Mouse (Mus musculus) granulocyte monocyte progenitor cell, adult 5-6 weeks (primary cell): ENCODE data around the gene Tekt1. TPM values are rescaled to one million over a fixed set of nuclear protein-coding genes. Genes with fewer than 3 reads are reported as not detected.

Experiments
- ATAC-seq: replicated peaks from 2 replicates; pipeline ENCODE4 v1.8.0; 2016; ENCODE audit warnings: mild to moderate bottlenecking, moderate TSS enrichment, inconsistent platforms; ENCODE audit not compliant: poor library complexity, severe bottlenecking
- total RNA-seq, 2 experiments: library from RNA; stranded (forward) in 1 of 2; stranded (reverse) in 1 of 2; fragments of 200-712, 200-1000 nt in 1 of 2; fragments of >200 nt in 1 of 2; fragmentation: Nextera tagmentation in 1 of 2; gene quantifications; 2 replicates each; pipeline ENCODE4 v1.2.3; 2014 to 2017

The Tekt1 gene
- total RNA-seq (2014; fragmentation: Nextera tagmentation) = not detected in 2 replicates
- total RNA-seq (2017) = 0.15 TPM in 1 of 2 replicates, not detected in the other

- no peak for ATAC-seq
These were observed at the start of gene Tekt1 for GRCm38 (mm10) chr11:72362347-72362741. Tekt1 (minus strand) TSS chr11:72362442.

DNA sequence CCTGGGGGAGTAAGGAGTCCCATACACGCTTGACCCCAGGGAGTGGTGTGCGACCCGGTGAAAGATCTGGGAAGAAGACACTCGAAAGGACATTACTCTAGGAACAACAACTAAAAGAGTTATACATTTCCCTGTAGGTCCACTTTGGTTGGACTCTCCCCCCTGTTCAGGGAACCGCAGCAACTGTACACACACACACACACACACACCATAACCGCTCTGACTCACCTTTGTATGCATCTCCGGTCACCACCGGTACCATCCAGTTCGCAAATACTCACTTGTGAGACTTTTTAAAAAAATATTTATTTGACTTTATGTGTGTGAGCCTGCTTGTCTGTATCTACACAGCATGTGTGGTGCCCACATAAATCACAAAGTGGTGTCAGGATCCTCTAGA, 49.7 kb upstream of the Tekt1 start:
- ATAC-seq = no peak

GRCm38 (mm10) chr11:72411093-72411921, 49.1 kb upstream of the Tekt1 start, which contains the start of gene Smtnl2:
Smtnl2 (minus strand) TSS chr11:72411713.
- ATAC-seq = peak; percentile 87

- no peak for ATAC-seq
These were observed 48.4 kb upstream of the Tekt1 start for GRCm38 (mm10) chr11:72410521-72411092.

- ATAC-seq = no peak
These were observed 47.6 kb upstream of the Tekt1 start for GRCm38 (mm10) chr11:72409649-72410385.

DNA sequence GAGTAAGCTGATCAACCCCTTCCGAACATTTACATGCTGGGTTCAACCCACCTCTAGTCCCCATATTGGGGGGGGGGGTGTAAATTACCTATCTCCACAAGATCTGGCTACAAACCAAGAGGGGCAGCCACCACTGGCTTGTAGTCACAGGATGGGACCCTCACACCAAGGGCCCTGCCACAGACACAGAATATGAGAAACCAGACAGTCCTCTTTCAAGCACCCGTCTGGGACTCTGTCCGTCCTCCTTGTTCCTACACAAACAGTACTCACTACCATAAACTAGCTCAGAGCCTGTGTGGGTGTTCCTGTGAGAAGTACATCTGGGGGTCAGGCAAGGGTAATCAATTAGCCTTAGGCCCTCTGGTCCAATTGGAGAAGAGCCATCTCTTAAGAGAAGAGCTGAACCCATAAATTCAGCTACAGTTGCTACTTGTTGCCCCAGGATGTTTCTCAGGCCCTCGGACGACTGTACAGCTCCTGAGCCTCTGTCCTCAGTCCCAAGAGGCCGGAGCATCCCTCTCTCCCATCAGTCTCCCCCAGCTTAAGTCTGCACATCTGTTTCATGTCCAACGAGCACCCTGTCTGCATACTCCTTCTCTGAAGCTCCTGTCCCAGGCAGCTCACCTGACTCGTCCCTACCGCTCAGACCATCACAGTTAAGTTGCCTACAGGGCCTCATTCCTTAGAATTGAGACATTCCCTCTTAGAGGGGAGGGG, 46.4 kb upstream of the Tekt1 start:
- no peak for ATAC-seq

DNA sequence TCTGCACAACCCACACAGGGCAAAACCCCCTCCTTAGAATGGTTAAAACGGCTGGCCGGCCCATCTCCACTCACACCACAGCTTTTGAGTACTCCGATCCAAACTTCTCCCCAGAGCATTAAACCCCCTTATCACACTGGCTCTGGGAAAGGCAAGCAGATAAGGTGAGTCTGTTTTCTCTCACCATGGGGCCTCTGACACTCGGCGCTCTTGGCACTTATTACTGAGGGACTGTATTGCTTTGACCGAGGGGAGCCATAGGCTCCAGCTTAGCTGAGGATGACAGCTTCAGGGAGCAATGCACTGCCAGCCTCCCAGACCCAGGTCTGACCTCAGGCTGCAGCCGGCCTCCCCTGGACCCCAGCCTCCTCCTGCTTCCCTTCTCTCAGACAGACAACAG, 45.3 kb upstream of the Tekt1 start:
- no peak for ATAC-seq

GRCm38 (mm10) chr11:72407081-72407480, 44.8 kb upstream of the Tekt1 start:
- no peak for ATAC-seq

GRCm38 (mm10) chr11:72406079-72406675, 43.9 kb upstream of the Tekt1 start:
- ATAC-seq = no peak

DNA sequence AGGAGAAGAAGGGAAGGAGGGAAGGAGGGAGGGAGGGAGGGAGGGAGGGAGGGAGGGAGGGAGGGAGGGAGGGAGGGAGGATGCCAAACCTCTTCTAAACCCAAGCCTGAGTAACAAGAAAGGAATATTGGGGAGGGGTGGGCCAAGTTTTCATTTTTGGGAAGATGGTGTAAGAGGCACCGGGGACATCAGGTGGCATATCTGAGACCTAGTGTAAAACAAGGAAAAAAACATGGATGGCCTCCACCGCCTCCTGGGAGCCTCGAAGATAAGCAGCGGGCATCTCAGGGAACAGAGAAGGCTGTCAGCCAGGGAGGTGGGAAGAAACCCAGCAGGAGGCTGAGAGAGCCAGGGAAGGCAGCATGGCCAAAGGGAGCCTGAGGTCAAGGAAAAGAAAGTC, 43.3 kb upstream of the Tekt1 start:
- ATAC-seq = no peak

- ATAC-seq = no peak
These were observed 40.7 kb upstream of the Tekt1 start for GRCm38 (mm10) chr11:72402969-72403368.

- no peak for ATAC-seq
These were observed 39.8 kb upstream of the Tekt1 start for GRCm38 (mm10) chr11:72402017-72402416.

DNA sequence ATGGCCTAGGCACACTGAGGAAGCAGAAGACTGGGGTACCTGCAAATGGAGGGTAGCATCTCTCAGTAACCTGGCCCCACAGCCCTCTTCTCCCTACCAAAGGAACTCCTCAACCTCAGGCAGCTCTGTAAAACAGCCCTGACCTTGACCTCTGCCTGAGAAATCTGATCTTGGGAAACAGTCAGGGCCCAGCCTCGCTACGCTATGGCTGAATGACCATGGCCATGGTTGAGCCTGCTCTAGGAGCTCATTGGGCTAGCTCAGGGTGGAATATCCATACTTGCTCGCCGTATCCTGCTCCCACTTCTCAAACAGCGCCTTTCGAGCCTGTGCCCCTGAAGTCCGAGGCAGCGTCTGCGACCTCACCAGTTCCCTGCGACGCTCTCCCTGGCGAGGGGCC, 38.8 kb upstream of the Tekt1 start:
- ATAC-seq = no peak

- no peak for ATAC-seq
These were observed 35.7 kb upstream of the Tekt1 start for GRCm38 (mm10) chr11:72397811-72398525.

DNA sequence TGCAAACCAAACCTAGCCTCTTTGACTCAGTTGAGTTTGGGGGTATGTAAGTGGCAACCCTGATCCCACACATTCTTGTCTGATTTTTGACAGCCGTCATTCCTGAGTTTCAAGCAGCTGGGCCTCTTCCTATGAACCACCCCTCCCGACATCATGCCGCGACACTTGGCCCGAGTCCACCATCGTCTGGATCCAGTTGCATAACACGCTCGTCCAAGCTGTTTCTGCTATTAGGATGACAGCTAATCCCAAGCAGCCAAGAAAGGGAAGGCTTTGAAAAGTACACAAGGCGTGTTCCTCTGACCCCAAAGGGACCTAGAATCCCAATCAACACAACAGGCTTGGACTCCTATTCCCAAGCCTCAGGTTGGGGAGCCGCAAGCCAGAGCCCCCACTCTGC, 34.8 kb upstream of the Tekt1 start:
- no peak for ATAC-seq

DNA sequence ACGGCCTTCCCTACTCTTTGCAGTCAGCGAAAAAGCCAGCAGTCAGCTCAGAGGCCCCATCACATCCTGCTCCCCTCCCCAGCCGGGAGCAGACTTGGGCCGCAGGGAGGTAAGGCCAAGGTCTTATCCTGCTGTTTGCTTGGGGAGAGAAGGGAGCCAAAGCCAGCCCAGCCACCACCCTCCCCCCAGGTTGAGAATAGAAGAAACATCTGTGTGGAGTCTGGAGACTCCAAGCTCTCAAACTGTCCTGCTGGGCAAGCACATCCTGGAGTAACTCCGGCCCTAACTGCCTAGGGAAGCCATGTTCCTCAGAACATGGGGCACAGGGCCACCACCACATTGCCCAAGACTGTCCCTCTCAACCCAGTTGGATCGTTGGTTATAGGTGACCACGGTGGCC, 34.4 kb upstream of the Tekt1 start:
- ATAC-seq = no peak

- no peak for ATAC-seq
These were observed 33.4 kb upstream of the Tekt1 start for GRCm38 (mm10) chr11:72395652-72396051.

DNA sequence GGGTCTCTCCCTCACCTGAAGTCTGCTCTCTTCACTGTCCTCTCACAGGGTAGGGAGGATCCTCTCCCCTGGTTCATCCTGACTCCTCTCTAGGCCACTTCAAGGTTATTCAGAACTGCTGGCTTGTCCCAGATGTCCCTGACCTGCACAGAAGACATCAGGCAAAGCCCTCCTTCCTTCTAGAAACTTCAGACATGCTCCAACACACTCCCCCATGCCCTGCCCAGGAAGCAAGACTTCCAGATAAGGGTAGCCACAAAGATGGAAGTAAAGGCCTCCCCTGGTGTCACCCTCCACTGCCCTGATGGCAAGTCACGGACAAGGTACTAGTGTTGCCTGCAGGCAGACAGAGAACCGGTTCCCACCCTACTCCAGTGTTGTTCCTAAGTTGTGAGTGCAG, 32.5 kb upstream of the Tekt1 start:
- no peak for ATAC-seq

DNA sequence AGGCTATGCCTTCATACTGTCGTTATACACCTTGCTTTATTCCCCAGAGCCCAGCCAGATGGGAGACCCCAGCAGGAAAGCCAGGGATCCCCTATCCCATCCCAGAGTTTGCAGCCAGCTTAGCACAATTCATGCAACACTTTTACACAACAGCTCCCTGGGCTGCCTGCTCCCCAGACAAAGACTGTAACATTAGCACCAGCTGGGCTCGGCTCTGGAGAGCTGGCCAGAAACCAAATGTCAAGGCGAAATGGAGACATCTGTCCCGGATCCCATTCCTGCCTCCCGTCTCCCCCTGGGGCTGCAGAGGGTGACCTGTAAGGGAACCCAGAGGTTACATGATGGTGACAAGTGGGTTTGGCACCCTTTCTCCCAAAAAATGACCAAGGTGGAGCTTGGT, 31.4 kb upstream of the Tekt1 start:
- ATAC-seq = no peak

GRCm38 (mm10) chr11:72393243-72393642, 31.0 kb upstream of the Tekt1 start:
- ATAC-seq = no peak
